Mouse (Mus musculus): ENCODE data around the gene Gm43720. TPM values are rescaled to one million over a fixed set of nuclear protein-coding genes. Genes with fewer than 3 reads are reported as not detected.

Gene Gm43720
- polyA plus RNA-seq, 1 experiment from 2014 or later = 0.09 TPM

Other genes with a start within 250 kb of the Gm43720 start
- not detected in 2 replicates for gene Smok3c, start 226.8 kb downstream of the Gm43720 start, polyA plus RNA-seq (2015; fragmentation: Nextera tagmentation; extraction: Ambion mirVana)
- 22.7 and 25.4 TPM in 2 replicates for gene Zkscan1, start 194.9 kb downstream of the Gm43720 start, polyA plus RNA-seq (2015; fragmentation: Nextera tagmentation; extraction: Ambion mirVana)
- 85.4 and 96.0 TPM in 2 replicates for gene Zscan21, start 163.1 kb downstream of the Gm43720 start, polyA plus RNA-seq (2015; fragmentation: Nextera tagmentation; extraction: Ambion mirVana)
- 23.9 and 26.3 TPM in 2 replicates for gene Zfp113, start 124.2 kb downstream of the Gm43720 start, polyA plus RNA-seq (2015; fragmentation: Nextera tagmentation; extraction: Ambion mirVana)
- 288 and 309 TPM in 2 replicates for gene Cops6, start 118.9 kb downstream of the Gm43720 start, polyA plus RNA-seq (2015; fragmentation: Nextera tagmentation; extraction: Ambion mirVana)
- 24.9 and 27.2 TPM in 2 replicates for gene Ap4m1, start 108.0 kb downstream of the Gm43720 start, polyA plus RNA-seq (2015; fragmentation: Nextera tagmentation; extraction: Ambion mirVana)
- gene Mcm7, start 107.5 kb downstream of the Gm43720 start, polyA plus RNA-seq (2015; fragmentation: Nextera tagmentation; extraction: Ambion mirVana) = 72.3 and 81.6 TPM in 2 replicates
- 74.4 and 75.8 TPM in 2 replicates for gene Taf6, start 92.5 kb downstream of the Gm43720 start, polyA plus RNA-seq (2015; fragmentation: Nextera tagmentation; extraction: Ambion mirVana)
- gene Cnpy4, start 92.5 kb downstream of the Gm43720 start, polyA plus RNA-seq (2015; fragmentation: Nextera tagmentation; extraction: Ambion mirVana) = 29.0 and 33.7 TPM in 2 replicates
- gene Mblac1, start 85.6 kb downstream of the Gm43720 start, polyA plus RNA-seq (2015; fragmentation: Nextera tagmentation; extraction: Ambion mirVana) = 14.5 and 15.5 TPM in 2 replicates
- not detected in 2 replicates for gene Nxpe5, start 54.1 kb downstream of the Gm43720 start, polyA plus RNA-seq (2015; fragmentation: Nextera tagmentation; extraction: Ambion mirVana)
- gene Lamtor4, start 24.5 kb downstream of the Gm43720 start, polyA plus RNA-seq (2015; fragmentation: Nextera tagmentation; extraction: Ambion mirVana) = 95.4 and 101 TPM in 2 replicates
- 14.7 and 15.6 TPM in 2 replicates for gene BC037034, start 15.9 kb downstream of the Gm43720 start, polyA plus RNA-seq (2015; fragmentation: Nextera tagmentation; extraction: Ambion mirVana)
- gene Gal3st4, start 7.1 kb downstream of the Gm43720 start, polyA plus RNA-seq (2015; fragmentation: Nextera tagmentation; extraction: Ambion mirVana) = 1.8 and 2.3 TPM in 2 replicates
- 179 and 220 TPM in 2 replicates for gene Gpc2, start within 50 bp of the Gm43720 start, polyA plus RNA-seq (2015; fragmentation: Nextera tagmentation; extraction: Ambion mirVana)
- gene Stag3, start 282 bp upstream of the Gm43720 start, polyA plus RNA-seq (2015; fragmentation: Nextera tagmentation; extraction: Ambion mirVana) = 11.7 and 13.1 TPM in 2 replicates
- gene Pvrig, start 62.0 kb upstream of the Gm43720 start, polyA plus RNA-seq (2015; fragmentation: Nextera tagmentation; extraction: Ambion mirVana) = not detected in 2 replicates
- gene Zfp157, start 161.5 kb upstream of the Gm43720 start, polyA plus RNA-seq (2015; fragmentation: Nextera tagmentation; extraction: Ambion mirVana) = 67.0 and 69.6 TPM in 2 replicates